Mouse (Mus musculus) hindbrain, embryonic 16.5 days (tissue): ENCODE measurements around the gene Macrod1. TPM values are rescaled to one million over a fixed set of nuclear protein-coding genes. Genes with fewer than 3 reads are reported as not detected.
A peak's percentile ranks its signal among the peaks of the same experiment; 100 is the strongest.

Source experiments
- ATAC-seq: fragments of 200-750 bp; cut with Nextera tagmentation; 2 replicates; pipeline ENCODE4 v1.8.0; 2017; ENCODE audit warnings: moderate TSS enrichment, moderate library complexity
- H3K27ac ChIP-seq: fragments of 300-500 bp; sonication (generic); 2 replicates; pipeline ENCODE4 v1.5.1; 2014; ENCODE audit warnings: low read depth, mild to moderate bottlenecking, control low read depth, low read length, moderate library complexity
- H3K27me3 ChIP-seq: fragments of 300-500 bp; sonication (generic); replicated peaks from 2 replicates; pipeline ENCODE4 v1.6.1; 2014; ENCODE audit warnings: low read length; ENCODE audit not compliant: control insufficient read depth, insufficient read depth
- H3K36me3 ChIP-seq: fragments of 300-500 bp; sonication (generic); 2 replicates; pipeline ENCODE4 v1.6.1; 2014; ENCODE audit warnings: mild to moderate bottlenecking, low read length, moderate library complexity, mixed read lengths; ENCODE audit not compliant: control insufficient read depth, insufficient read depth
- H3K4me1 ChIP-seq: fragments of 300-500 bp; sonication (generic); 2 replicates; pipeline ENCODE4 v1.6.1; 2014; ENCODE audit warnings: low read depth, low read length; ENCODE audit not compliant: control insufficient read depth, insufficient read depth
- H3K4me2 ChIP-seq: fragments of 300-500 bp; sonication (generic); 2 replicates; pipeline ENCODE4 v1.6.1; 2014; ENCODE audit warnings: mild to moderate bottlenecking, low read length, control low read depth, moderate library complexity
- H3K4me3 ChIP-seq: fragments of 300-500 bp; sonication (generic); 2 replicates; pipeline ENCODE4 v1.5.1; 2014; ENCODE audit warnings: mild to moderate bottlenecking, low read length, control low read depth, moderate library complexity
- H3K9ac ChIP-seq: fragments of 300-500 bp; sonication (generic); 2 replicates; pipeline ENCODE4 v1.6.1; 2014; ENCODE audit warnings: low read depth, mild to moderate bottlenecking, control low read depth, low read length, moderate library complexity
- H3K9me3 ChIP-seq: fragments of 300-500 bp; sonication (generic); 2 replicates; pipeline ENCODE4 v1.6.1; 2014; ENCODE audit warnings: mild to moderate bottlenecking, low read length, moderate library complexity; ENCODE audit not compliant: control insufficient read depth
- WGBS: fragments of 180-500 bp; shearing (Covaris S2); extraction: QIAGEN DNeasy Blood & Tissue Kit; methylation state at CpG from one replicate; pipeline ENCODE4 v1.1.7; 2014; 5-methylcytosine and 5-hydroxymethylcytosine counted together
- polyA plus RNA-seq: library from polyadenylated mRNA; unstranded; fragments of >200 nt; fragmentation: Nextera tagmentation; extraction: Ambion mirVana; gene quantifications from 2 replicates; pipeline ENCODE4 v1.2.1, GENCODE M21; 2015

Macrod1 gene
- polyA plus RNA-seq, 1 experiment from 2014 or later, result 6.3 TPM

DNA sequence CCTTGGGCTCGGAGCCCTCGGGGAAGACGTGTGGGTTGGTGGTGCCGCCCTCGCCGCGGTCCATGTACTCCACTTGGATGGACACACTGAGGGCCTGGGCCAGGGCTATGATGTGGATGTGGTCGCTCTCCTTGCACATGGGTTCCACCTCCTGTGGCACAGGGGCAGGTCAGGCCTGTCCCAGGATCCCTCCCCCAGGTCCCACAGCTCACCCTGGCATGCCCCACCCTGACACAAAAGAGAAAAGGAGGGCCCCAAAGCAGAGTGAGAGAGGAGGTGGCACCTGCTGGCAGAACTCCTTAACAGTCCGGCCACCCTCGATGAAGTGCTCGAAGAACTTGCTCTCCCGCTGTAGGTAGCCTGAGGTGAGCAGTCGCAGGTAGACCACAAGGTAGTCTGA is 142.5 kb downstream of the Macrod1 start:
- H3K27ac ChIP-seq, result no peak overlapping the region
- peaks cover 55% of the 10 kb centered on the region for H3K36me3 ChIP-seq
- peaks cover 4% of the 10 kb centered on the region; the same call in 1 of the 2 replicates for H3K4me1 ChIP-seq

DNA sequence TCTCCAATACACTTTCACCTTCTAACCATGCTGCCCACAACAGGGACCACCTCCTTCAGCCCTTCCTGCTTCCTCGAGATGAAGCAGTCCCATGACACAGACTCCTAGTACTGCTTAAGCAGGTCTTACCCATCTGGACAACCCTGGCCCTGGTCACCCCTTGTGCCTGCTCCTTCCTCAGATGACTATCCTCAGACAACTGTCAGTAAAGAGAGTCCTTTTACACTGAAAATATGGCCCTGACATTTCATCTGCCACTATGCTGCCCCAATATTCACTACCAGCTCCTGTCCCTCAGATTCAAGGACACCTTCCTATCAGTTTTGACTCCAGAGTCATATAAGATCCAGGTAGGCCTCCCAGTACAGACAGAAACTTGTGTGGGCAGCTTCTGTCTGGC is 143.8 kb downstream of the Macrod1 start:
- Histone ChIP-seq H3K36me3 (peaks cover 56% of the 10 kb centered on the region), H3K4me3 (no peak overlapping the region), H3K4me1 (peaks cover 13% of the 10 kb centered on the region), H3K9me3 (no peaks in the 10 kb centered on the region), H3K4me2 (no peak overlapping the region), H3K9ac (no peak overlapping the region), H3K27ac (no peak overlapping the region), H3K27me3 (no peaks in the 10 kb centered on the region)
- ATAC-seq, result no peak
- 68% methylated on average over 1 of the region's 1 CpGs for WGBS

More for the DNA sequence above, 142.5 kb downstream of the Macrod1 start:
- Histone ChIP-seq H3K27me3 (no peaks in the 10 kb centered on the region), H3K4me3 (no peak overlapping the region), H3K9ac (no peak overlapping the region), H3K4me2 (no peak overlapping the region), H3K9me3 (no peaks in the 10 kb centered on the region)
- no peak for ATAC-seq
- WGBS, result 94% methylated on average over 13 of the region's 13 CpGs

DNA sequence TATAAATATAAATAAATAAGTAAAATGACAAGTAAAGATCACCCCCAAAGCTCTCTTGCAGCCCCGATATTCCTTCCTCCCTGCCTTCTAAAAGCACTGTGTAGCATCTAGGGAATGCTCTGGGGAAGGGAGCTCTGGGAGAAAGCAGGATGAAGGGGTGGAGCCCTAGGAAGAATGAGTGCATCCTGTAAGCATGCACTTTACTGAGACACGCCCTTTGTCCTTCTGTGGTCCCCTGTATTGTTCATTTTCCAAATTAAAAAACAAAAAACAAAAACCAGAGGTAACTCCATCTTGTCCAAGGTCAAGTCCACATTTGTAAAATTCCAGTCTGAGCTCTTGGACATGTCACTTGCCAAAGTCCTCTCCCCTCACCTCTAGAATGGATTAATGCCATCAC is 148.3 kb downstream of the Macrod1 start:
- ATAC-seq, result no peak
- no peak overlapping the region for H3K27ac ChIP-seq
- WGBS, result 69% methylated on average over 2 of the region's 2 CpGs
- no peaks in the 10 kb centered on the region for H3K9me3 ChIP-seq
- peak overlapping the region; percentile 90 for H3K9ac ChIP-seq
- peaks cover 30% of the 10 kb centered on the region for H3K36me3 ChIP-seq
- peak overlapping the region; percentile 79 for H3K4me2 ChIP-seq
- peak overlapping the region; percentile 91 for H3K4me3 ChIP-seq
- H3K27me3 ChIP-seq, result no peaks in the 10 kb centered on the region
- peaks cover 18% of the 10 kb centered on the region for H3K4me1 ChIP-seq

DNA sequence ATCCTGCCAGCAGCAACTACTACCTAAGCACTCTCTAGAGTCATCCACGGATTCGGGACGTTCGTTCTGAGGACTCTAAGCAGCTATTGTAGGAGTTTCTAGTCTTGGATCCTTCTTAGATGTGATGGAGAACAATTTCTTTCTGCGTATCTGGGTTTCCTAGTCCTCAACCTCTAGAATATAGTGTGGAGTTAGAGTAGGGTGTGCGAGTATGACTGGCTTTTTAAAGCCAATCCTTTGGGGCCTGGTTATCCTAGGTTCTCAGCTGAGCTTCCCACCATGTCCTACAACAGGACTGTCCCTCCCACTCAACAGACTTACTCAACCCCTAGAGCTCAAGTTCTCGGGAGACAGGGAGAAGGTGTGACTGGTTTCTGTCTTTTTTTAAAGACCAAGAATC is 148.7 kb downstream of the Macrod1 start:
- peak overlapping the region; percentile 79 for H3K4me2 ChIP-seq
- no peak for ATAC-seq
- peaks cover 30% of the 10 kb centered on the region for H3K36me3 ChIP-seq
- H3K9ac ChIP-seq, result peak overlapping the region; percentile 90
- H3K27ac ChIP-seq, result peak overlapping the region; percentile 97
- H3K9me3 ChIP-seq, result no peaks in the 10 kb centered on the region
- peak overlapping the region; percentile 91 for H3K4me3 ChIP-seq
- peaks cover 18% of the 10 kb centered on the region for H3K4me1 ChIP-seq
- 30% methylated on average over 7 of the region's 7 CpGs for WGBS
- no peaks in the 10 kb centered on the region for H3K27me3 ChIP-seq

DNA sequence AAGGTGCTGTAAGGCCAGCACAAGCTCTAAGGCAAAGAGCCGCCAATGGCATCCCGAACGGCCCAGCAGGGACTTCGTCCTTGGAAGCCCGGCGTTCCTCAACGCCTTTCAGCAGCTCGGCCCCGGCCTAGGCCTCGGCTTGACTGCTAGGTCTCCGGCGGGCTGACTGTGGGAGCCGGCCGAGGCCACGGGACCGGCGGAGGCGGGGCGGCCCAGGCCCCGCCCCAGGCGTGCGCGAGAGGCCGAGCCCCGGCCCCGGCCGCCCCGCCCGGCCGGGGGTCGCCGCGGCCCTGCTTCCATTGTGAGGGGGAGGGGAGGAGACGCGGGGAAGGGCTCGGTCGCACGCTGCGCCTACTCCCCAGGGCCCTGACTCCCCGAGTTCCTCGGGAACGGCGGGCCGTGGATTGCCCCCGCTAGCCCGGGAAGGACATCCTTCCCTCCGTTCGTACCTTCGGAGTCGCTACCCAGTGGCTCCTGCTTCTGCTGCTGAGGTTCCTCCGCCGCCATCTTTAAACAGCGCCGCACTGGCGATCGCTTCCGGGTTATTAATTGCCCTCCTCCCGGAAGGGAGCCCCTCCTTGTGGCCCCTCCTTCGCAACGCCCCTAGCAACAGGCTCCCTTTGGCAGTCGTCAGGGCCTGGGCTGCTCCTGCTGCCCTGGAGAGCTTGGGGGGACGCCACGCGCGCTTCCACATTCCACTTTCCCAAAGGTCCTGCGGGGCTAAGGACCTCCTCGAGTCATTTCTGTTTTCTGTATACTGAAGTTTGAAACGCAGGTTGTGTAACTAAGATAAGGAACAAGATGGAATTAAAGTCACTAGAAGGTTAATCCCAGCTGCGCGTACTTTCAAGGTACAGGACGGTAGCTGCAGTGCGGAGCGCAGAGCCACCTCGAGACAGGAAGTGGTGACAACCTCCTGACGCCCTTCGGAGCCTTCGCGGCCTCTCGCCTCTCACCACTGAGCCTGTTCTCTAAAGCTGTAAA is 149.4 kb downstream of the Macrod1 start, which contains the start of gene Otub1:
TSS of gene Otub1 (minus strand) at position 564 of the 984 bp plus-strand sequence.
- Histone ChIP-seq H3K9me3 (no peaks in the 10 kb centered on the region), H3K4me1 (peaks cover 18% of the 10 kb centered on the region), H3K27me3 (no peaks in the 10 kb centered on the region), H3K9ac (peak within 1 kb of the TSS; percentile 90), H3K36me3 (peaks cover 26% of the 10 kb centered on the region), H3K4me3 (peak within 1 kb of the TSS; percentile 91), H3K27ac (peak within 1 kb of the TSS; percentile 97), H3K4me2 (peak within 1 kb of the TSS; percentile 79)
- WGBS, result 0% methylated on average over 69 of the region's 79 CpGs
- peak; percentile 97 for ATAC-seq

GRCm38 (mm10) chr19:7209907-7210646 is 153.5 kb downstream of the Macrod1 start:
- Histone ChIP-seq H3K4me3 (no peak overlapping the region), H3K36me3 (peaks cover 11% of the 10 kb centered on the region), H3K9me3 (no peaks in the 10 kb centered on the region), H3K4me1 (peaks cover 21% of the 10 kb centered on the region), H3K4me2 (no peak overlapping the region), H3K9ac (no peak overlapping the region), H3K27me3 (no peaks in the 10 kb centered on the region), H3K27ac (no peak overlapping the region)
- ATAC-seq, result no peak
- 89% methylated on average over 7 of the region's 7 CpGs for WGBS

GRCm38 (mm10) chr19:7212216-7212615 is 155.6 kb downstream of the Macrod1 start:
- H3K4me2 ChIP-seq, result no peak overlapping the region
- H3K9ac ChIP-seq, result no peak overlapping the region
- peaks cover 27% of the 10 kb centered on the region for H3K4me1 ChIP-seq
- 96% methylated on average over 1 of the region's 1 CpGs for WGBS
- H3K36me3 ChIP-seq, result peaks cover 11% of the 10 kb centered on the region
- no peak for ATAC-seq
- no peaks in the 10 kb centered on the region for H3K9me3 ChIP-seq
- no peaks in the 10 kb centered on the region for H3K27me3 ChIP-seq
- H3K4me3 ChIP-seq, result no peak overlapping the region
- H3K27ac ChIP-seq, result no peak overlapping the region

DNA sequence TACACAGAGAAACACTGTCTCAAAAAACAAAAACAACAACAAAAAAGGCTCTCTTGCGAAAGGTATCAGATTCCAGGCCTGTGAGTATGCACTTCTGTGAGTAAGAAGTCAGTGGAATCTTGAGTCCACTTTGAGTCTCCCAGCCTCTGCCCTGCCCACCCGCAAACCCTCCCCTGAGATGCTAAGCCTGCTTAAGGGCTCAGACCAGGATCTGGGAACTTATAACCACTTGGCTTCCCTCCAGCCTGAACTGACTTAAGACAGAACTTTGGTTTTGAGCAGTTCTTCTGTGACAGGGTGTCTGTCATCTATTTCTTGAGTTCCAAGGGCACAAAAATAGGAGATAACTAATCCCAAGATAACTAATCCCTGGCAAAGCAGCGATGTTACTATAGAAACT is 156.4 kb downstream of the Macrod1 start:
- ATAC-seq, result no peak
- Histone ChIP-seq H3K36me3 (peaks cover 11% of the 10 kb centered on the region), H3K27me3 (no peaks in the 10 kb centered on the region), H3K4me2 (no peak overlapping the region), H3K27ac (no peak overlapping the region), H3K9ac (no peak overlapping the region), H3K4me1 (peaks cover 29% of the 10 kb centered on the region), H3K4me3 (no peak overlapping the region), H3K9me3 (no peaks in the 10 kb centered on the region)
- WGBS, result 95% methylated on average over 3 of the region's 3 CpGs

DNA sequence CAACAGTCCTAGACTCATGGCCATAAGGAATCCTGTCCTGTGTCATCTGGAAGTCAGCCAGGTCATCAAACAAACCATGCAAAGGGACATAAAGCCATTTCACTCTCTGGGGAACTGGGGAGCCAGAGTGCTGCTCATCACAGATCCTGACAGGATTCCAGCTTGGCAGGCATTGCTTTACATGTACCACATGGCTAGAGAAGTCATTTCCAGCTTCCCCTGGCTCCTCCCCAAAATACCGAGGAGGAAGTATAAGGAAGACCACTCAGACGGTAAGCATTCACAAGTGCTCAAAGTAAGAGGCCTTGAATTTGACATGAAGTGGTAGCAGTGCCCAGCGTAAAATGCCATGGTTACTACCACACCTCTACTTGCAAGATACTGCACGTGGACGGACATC is 157.9 kb downstream of the Macrod1 start:
- H3K4me2 ChIP-seq, result no peak overlapping the region
- peaks cover 11% of the 10 kb centered on the region for H3K36me3 ChIP-seq
- ATAC-seq, result no peak
- no peak overlapping the region for H3K27ac ChIP-seq
- 86% methylated on average over 5 of the region's 5 CpGs for WGBS
- H3K9ac ChIP-seq, result no peak overlapping the region; the same call in 1 of the 2 replicates
- peaks cover 29% of the 10 kb centered on the region for H3K4me1 ChIP-seq
- no peaks in the 10 kb centered on the region for H3K27me3 ChIP-seq
- H3K4me3 ChIP-seq, result no peak overlapping the region
- no peaks in the 10 kb centered on the region for H3K9me3 ChIP-seq
